Mouse (Mus musculus) hindbrain, embryonic 11.5 days (tissue): ENCODE measurements around the gene Dbx1. TPM values are rescaled to one million over a fixed set of nuclear protein-coding genes. Genes with fewer than 3 reads are reported as not detected.

Source experiments
- ATAC-seq: fragments of 200-750 bp; cut with Nextera tagmentation; 2 replicates; pipeline ENCODE4 v1.8.0; 2017; ENCODE audit warnings: mild to moderate bottlenecking, moderate TSS enrichment, moderate library complexity; ENCODE audit not compliant: low FRiP score
- DNase-seq: peaks from one replicate; pipeline ENCODE4 v3.0.0-alpha.2; 2015; ENCODE audit warnings: low spot score
- H3K27ac ChIP-seq: fragments of 300-500 bp; sonication (generic); 2 replicates; pipeline ENCODE4 v1.5.1; 2014; ENCODE audit warnings: mild to moderate bottlenecking, low read depth, low read length
- H3K27me3 ChIP-seq: fragments of 300-500 bp; sonication (generic); 2 replicates; pipeline ENCODE4 v1.6.1; 2014; ENCODE audit warnings: mild to moderate bottlenecking, low read length, moderate library complexity, mixed read lengths; ENCODE audit not compliant: control insufficient read depth, insufficient read depth
- H3K36me3 ChIP-seq: fragments of 300-500 bp; sonication (generic); 2 replicates; pipeline ENCODE4 v1.6.1; 2014; ENCODE audit warnings: mild to moderate bottlenecking, low read length, moderate library complexity, mixed read lengths; ENCODE audit not compliant: control insufficient read depth, insufficient read depth
- H3K4me1 ChIP-seq: fragments of 300-500 bp; sonication (generic); replicated peaks from 2 replicates; pipeline ENCODE4 v1.6.1; 2014; ENCODE audit warnings: low read length, mixed read lengths; ENCODE audit not compliant: control insufficient read depth, insufficient read depth
- H3K4me2 ChIP-seq: fragments of 300-500 bp; sonication (generic); replicated peaks from 2 replicates; pipeline ENCODE4 v1.6.1; 2014; ENCODE audit warnings: mild to moderate bottlenecking, low read depth, low read length
- H3K4me3 ChIP-seq: fragments of 300-500 bp; sonication (generic); 2 replicates; pipeline ENCODE4 v1.5.1; 2014; ENCODE audit warnings: low read depth, low read length
- H3K9ac ChIP-seq: fragments of 300-500 bp; sonication (generic); 2 replicates; pipeline ENCODE4 v1.6.1; 2014; ENCODE audit warnings: low read depth, low read length
- H3K9me3 ChIP-seq: fragments of 300-500 bp; sonication (generic); 2 replicates; pipeline ENCODE4 v1.6.1; 2016; ENCODE audit warnings: low read length; ENCODE audit not compliant: control insufficient read depth
- WGBS: fragments of 180-500 bp; shearing (Covaris S2); extraction: QIAGEN DNeasy Blood & Tissue Kit; methylation state at CpG from one replicate; pipeline ENCODE4 v1.1.7; 2014; 5-methylcytosine and 5-hydroxymethylcytosine counted together
- polyA plus RNA-seq: library from polyadenylated mRNA; unstranded; fragments of >200 nt; fragmentation: Nextera tagmentation; extraction: Ambion mirVana; gene quantifications from 2 replicates; pipeline ENCODE4 v1.2.1, GENCODE M21; 2014

The Dbx1 gene
- polyA plus RNA-seq, 1 experiment from 2014 or later, result 39.4 TPM

- Histone ChIP-seq H3K4me1 (no peaks in the 10 kb centered on the region), H3K27ac (no peak overlapping the region), H3K27me3 (no peaks in the 10 kb centered on the region), H3K36me3 (no peaks in the 10 kb centered on the region), H3K9me3 (no peaks in the 10 kb centered on the region), H3K9ac (no peak overlapping the region), H3K4me2 (no peak overlapping the region), H3K4me3 (no peak overlapping the region)
- WGBS, result 91% methylated on average over 6 of the region's 6 CpGs
- DNase-seq, result no peak
- no peak for ATAC-seq
Observed at GRCm38 (mm10) chr7:49583176-49583575, 53.5 kb downstream of the Dbx1 start.

DNA sequence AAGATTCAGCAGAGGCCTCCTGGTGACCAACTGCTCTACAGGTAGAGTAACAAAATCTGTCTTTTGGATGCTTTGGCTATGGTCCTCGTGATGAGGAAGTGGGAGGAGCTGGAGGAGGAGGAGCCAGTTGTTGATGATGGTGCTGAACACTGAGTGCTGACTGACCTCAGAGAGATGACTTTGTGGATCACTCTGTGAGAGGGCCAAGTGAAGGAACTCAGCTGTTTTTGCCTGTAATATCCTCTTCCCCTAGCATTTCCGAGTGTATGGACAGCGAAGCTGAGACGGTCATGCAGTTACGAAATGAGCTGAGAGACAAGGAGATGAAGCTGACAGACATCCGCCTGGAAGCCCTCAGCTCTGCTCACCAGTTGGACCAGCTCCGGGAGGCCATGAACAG is 54.1 kb downstream of the Dbx1 start:
- Histone ChIP-seq H3K4me1 (no peaks in the 10 kb centered on the region), H3K36me3 (no peaks in the 10 kb centered on the region), H3K9ac (no peak overlapping the region), H3K27me3 (no peaks in the 10 kb centered on the region), H3K4me3 (no peak overlapping the region), H3K9me3 (no peaks in the 10 kb centered on the region), H3K27ac (no peak overlapping the region), H3K4me2 (no peak overlapping the region)
- no peak for ATAC-seq
- DNase-seq, result no peak
- WGBS, result 90% methylated on average over 7 of the region's 7 CpGs

- Histone ChIP-seq H3K9me3 (no peaks in the 10 kb centered on the region), H3K27me3 (no peaks in the 10 kb centered on the region), H3K36me3 (no peaks in the 10 kb centered on the region), H3K9ac (no peak overlapping the region), H3K27ac (no peak overlapping the region), H3K4me2 (no peak overlapping the region), H3K4me3 (no peak overlapping the region), H3K4me1 (no peaks in the 10 kb centered on the region)
- WGBS, result 94% methylated on average over 2 of the region's 2 CpGs
- no peak for DNase-seq
- no peak for ATAC-seq
Observed at GRCm38 (mm10) chr7:49581951-49582350, 54.7 kb downstream of the Dbx1 start.

Other genes with a start within 250 kb of the Dbx1 start
- gene Htatip2, start 122.3 kb upstream of the Dbx1 start, polyA plus RNA-seq, result 3.3 and 4.4 TPM in 2 replicates
- gene Prmt3, start 141.5 kb upstream of the Dbx1 start, polyA plus RNA-seq, result 53.5 and 56.8 TPM in 2 replicates